Mouse (Mus musculus) myocyte (in vitro differentiated cells): ENCODE data around the gene 6430628N08Rik. TPM values are rescaled to one million over a fixed set of nuclear protein-coding genes. Genes with fewer than 3 reads are reported as not detected.

Experiments used
- H3K27me3 ChIP-seq: one replicate; pipeline ENCODE4 v1.6.1; 2011; ENCODE audit not compliant: control insufficient read depth, insufficient read depth, insufficient read length
- H3K36me3 ChIP-seq: one replicate; pipeline ENCODE4 v1.6.1; 2011; ENCODE audit not compliant: control insufficient read depth, insufficient read depth
- H3K4me2 ChIP-seq: one replicate; pipeline ENCODE4 v1.6.1; 2011; ENCODE audit warnings: low read depth, control low read depth
- H3K4me3 ChIP-seq: one replicate; pipeline ENCODE4 v1.5.1; 2011; ENCODE audit warnings: mild to moderate bottlenecking, control low read depth, moderate library complexity
- H3K79me2 ChIP-seq: one replicate; pipeline ENCODE4 v1.6.1; 2011; ENCODE audit not compliant: control insufficient read depth, insufficient read depth
- H3ac ChIP-seq: one replicate; pipeline ENCODE4 v1.6.1; 2011; ENCODE audit not compliant: control insufficient read depth, insufficient read length
- CEBPB ChIP-seq: IDR thresholded peaks from 2 replicates; pipeline ENCODE4 v1.6.1; 2011; ENCODE audit warnings: mild to moderate bottlenecking, moderate library complexity; ENCODE audit not compliant: poor library complexity, insufficient read depth, severe bottlenecking
- E2F4 ChIP-seq: IDR thresholded peaks from one replicate; pipeline ENCODE4 v1.6.1; 2011; ENCODE audit warnings: mild to moderate bottlenecking, control low read depth, moderate library complexity; ENCODE audit not compliant: insufficient read depth
- MAX ChIP-seq: IDR thresholded peaks from one replicate; pipeline ENCODE4 v1.6.1; 2011; ENCODE audit warnings: low read depth, mild to moderate bottlenecking, control low read depth
- MYOD1 ChIP-seq, 3 experiments: IDR thresholded peaks; one replicate each; pipeline ENCODE4 v1.6.1; 2011; ENCODE audit warnings: control low read depth in 2 of 3, low read depth in 2 of 3, mild to moderate bottlenecking in 2 of 3, moderate library complexity in 1 of 3; ENCODE audit not compliant: insufficient read length in 2 of 3, control insufficient read depth in 1 of 3
- MYOG ChIP-seq, 3 experiments: IDR thresholded peaks; one replicate each; pipeline ENCODE4 v1.6.1; 2011; ENCODE audit warnings: control low read depth in 2 of 3, low read depth in 2 of 3, mild to moderate bottlenecking in 2 of 3; ENCODE audit not compliant: insufficient read length in 2 of 3, control insufficient read depth in 1 of 3, insufficient read depth in 1 of 3
- POLR2A ChIP-seq: IDR thresholded peaks from one replicate; pipeline ENCODE4 v1.6.1; 2011; ENCODE audit warnings: low read depth, mild to moderate bottlenecking, control low read depth, moderate library complexity; ENCODE audit not compliant: insufficient read length
- POLR2AphosphoS2 ChIP-seq: IDR thresholded peaks from one replicate; pipeline ENCODE4 v1.6.1; 2011; ENCODE audit warnings: low read depth, control low read depth; ENCODE audit not compliant: insufficient read length
- REST ChIP-seq: IDR thresholded peaks from one replicate; pipeline ENCODE4 v1.6.1; 2011; ENCODE audit warnings: mild to moderate bottlenecking, control low read depth, moderate library complexity; ENCODE audit not compliant: insufficient read depth, insufficient read length
- SRF ChIP-seq: IDR thresholded peaks from one replicate; pipeline ENCODE4 v1.6.1; 2011; ENCODE audit warnings: low read depth; ENCODE audit not compliant: control insufficient read depth, insufficient read length
- TCF12 ChIP-seq: IDR thresholded peaks from one replicate; pipeline ENCODE4 v1.6.1; 2011; ENCODE audit warnings: mild to moderate bottlenecking, control low read depth; ENCODE audit not compliant: poor library complexity, insufficient read depth, severe bottlenecking
- TCF3 ChIP-seq: IDR thresholded peaks from one replicate; pipeline ENCODE4 v1.6.1; 2011; ENCODE audit warnings: low read depth, control low read depth; ENCODE audit not compliant: insufficient read length
- USF1 ChIP-seq: IDR thresholded peaks from one replicate; pipeline ENCODE4 v1.6.1; 2011; ENCODE audit warnings: low read depth, mild to moderate bottlenecking, control low read depth, moderate library complexity
- polyA plus RNA-seq: library from polyadenylated mRNA; unstranded; fragments of >200 nt; fragmentation: generic; extraction: Trizol; gene quantifications from one replicate; pipeline ENCODE4 v1.2.1, GENCODE M21; 2012; ENCODE audit warnings: missing spikeins

The 6430628N08Rik gene
- polyA plus RNA-seq: not detected

GRCm38 (mm10) chr4:115890553-115890952 is at the start of gene 6430628N08Rik:
Gene 6430628N08Rik, plus strand, starts transcription at chr4:115890665.
- Histone ChIP-seq H3ac (no peak within 1 kb of the TSS), H3K27me3 (peaks cover 35% of the 10 kb centered on the region), H3K36me3 (no peaks in the 10 kb centered on the region), H3K4me3 (no peak within 1 kb of the TSS), H3K79me2 (no peaks in the 10 kb centered on the region), H3K4me2 (peak within 1 kb of the TSS; percentile 30)
- TF ChIP-seq POLR2A (no peak), MAX (no peak), USF1 (no peak), POLR2AphosphoS2 (no peak)

DNA sequence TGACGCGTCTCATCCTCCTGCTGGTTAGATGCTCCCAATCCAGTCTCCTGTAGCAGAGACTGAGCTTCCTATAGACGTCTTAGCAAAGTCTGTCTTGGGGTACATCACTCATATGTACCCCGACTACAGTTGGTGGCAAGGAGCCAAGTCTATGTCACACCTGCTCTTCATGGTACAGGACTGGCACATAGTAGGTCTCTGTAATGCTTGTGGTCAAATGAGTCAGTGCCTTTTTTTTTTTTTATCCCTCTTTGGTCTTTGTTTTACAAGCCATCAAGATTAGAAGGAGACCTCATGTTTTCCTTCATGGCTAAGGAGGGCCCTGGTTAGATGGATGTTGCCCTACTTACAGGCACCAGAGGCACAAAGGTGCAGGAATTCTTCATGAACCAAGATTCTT is 49.6 kb upstream of the 6430628N08Rik start:
- H3K4me2 ChIP-seq: peak overlapping the region; percentile 99
- TF ChIP-seq REST (no peak), MYOG (IDR thresholded peaks at IDR 0.05; ENCODE audit: control insufficient read depth in 1 of 3, insufficient read depth in 1 of 3, insufficient read length in 2 of 3, low read depth in 2 of 3) (no peak), CEBPB (no peak), E2F4 (no peak), MYOD1 (IDR thresholded peaks at IDR 0.05; ENCODE audit: control insufficient read depth in 1 of 3, insufficient read length in 2 of 3, low read depth in 2 of 3) (no peak), POLR2AphosphoS2 (no peak), POLR2A (no peak), USF1 (no peak), TCF3 (no peak), TCF12 (no peak), SRF (no peak), MAX (no peak)
- no peak overlapping the region for H3K4me3 ChIP-seq
- no peaks in the 10 kb centered on the region for H3K27me3 ChIP-seq
- peaks cover 10% of the 10 kb centered on the region for H3K79me2 ChIP-seq
- no peak overlapping the region for H3ac ChIP-seq
- H3K36me3 ChIP-seq: no peaks in the 10 kb centered on the region

DNA sequence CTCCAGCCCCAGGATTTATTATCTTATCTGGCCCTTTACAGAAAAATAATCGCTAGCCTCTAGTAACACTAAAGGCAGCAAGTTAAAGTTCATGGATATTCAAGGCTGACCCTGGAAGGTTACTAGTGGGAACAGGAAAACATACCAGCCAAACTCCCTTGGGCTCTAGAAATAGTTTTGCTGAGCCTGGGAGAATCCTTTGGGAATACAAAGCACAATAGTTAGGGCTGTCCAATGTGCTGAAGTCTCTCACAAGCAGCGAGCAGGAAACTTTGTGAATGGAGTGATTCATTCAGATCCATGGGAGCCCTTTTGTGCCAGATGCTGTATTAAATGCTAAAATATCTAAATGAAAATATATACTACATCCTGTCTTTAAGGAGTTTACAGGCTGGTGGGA is 43.8 kb upstream of the 6430628N08Rik start:
- Histone ChIP-seq H3K4me2 (peak overlapping the region; percentile 37), H3K79me2 (no peaks in the 10 kb centered on the region), H3ac (no peak overlapping the region), H3K4me3 (no peak overlapping the region), H3K36me3 (peaks cover 11% of the 10 kb centered on the region), H3K27me3 (no peaks in the 10 kb centered on the region)
- TF ChIP-seq TCF12: no peak
- no peak for TF ChIP-seq REST
- no peak for TF ChIP-seq TCF3
- TF ChIP-seq MYOD1 (IDR thresholded peaks at IDR 0.05; ENCODE audit: control insufficient read depth in 1 of 3, insufficient read length in 2 of 3, low read depth in 2 of 3): no peak
- TF ChIP-seq E2F4: no peak
- no peak for TF ChIP-seq CEBPB
- TF ChIP-seq USF1: no peak
- no peak for TF ChIP-seq SRF

- Histone ChIP-seq H3K4me3 (no peak overlapping the region), H3K79me2 (no peaks in the 10 kb centered on the region), H3ac (no peak overlapping the region), H3K36me3 (peaks cover 18% of the 10 kb centered on the region), H3K4me2 (peak overlapping the region; percentile 37), H3K27me3 (no peaks in the 10 kb centered on the region)
- TF ChIP-seq E2F4: no peak
- TF ChIP-seq CEBPB: peak; percentile 69; the same call in 1 of the 2 replicates
- no peak for TF ChIP-seq TCF3
- no peak for TF ChIP-seq POLR2AphosphoS2
These were observed 43.1 kb upstream of the 6430628N08Rik start for GRCm38 (mm10) chr4:115847377-115847776.

DNA sequence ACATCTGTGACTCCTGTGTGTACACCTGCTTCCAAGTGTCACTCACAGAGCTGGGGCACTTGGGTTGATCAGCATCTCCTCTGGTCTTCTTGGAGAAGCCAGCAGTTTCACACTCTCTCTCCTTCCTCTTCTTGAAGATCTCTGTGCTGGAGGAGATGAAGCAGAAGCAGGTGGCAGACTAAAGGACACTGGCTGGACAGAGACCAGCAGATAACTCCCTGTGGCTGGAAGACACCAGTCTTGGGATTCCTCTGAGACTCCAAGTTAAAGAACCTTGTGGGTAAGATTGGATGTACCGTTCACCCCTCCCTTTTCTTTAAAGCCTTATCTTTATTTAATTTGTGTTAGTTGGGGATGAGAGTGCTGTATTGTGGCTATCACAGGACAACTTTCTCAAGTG is 42.4 kb upstream of the 6430628N08Rik start:
- Histone ChIP-seq H3K4me3 (no peak overlapping the region), H3ac (no peak overlapping the region), H3K36me3 (peaks cover 18% of the 10 kb centered on the region), H3K79me2 (no peaks in the 10 kb centered on the region), H3K4me2 (no peak overlapping the region), H3K27me3 (no peaks in the 10 kb centered on the region)
- TF ChIP-seq MYOD1 (IDR thresholded peaks at IDR 0.05; ENCODE audit: control insufficient read depth in 1 of 3, insufficient read length in 2 of 3, low read depth in 2 of 3): peak in 2 of 3 experiments; percentile 21 to 32
- no peak for TF ChIP-seq TCF3
